8 mouse cellular contexts compared by ENCODE assay signal in the genomic region with DNA sequence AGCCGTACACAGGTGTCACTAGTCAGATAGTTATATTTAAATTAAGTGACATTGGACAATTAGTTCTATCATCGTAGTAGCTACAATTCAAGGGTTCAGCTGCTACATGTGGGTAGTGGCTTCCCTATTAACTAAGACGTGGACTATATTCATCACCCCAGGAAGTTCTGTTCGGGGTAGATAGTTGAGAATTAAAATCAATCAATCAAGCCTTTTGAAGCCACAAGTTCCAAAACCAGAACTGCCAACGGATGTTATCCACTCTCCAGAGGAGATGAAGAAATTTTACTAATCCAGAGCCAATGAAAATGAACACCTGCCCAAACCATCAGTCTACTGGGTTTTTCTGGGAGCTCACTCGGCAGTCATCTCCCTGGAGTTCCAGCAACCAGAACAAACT.
A peak's percentile ranks its signal among the peaks of the same experiment; 100 is the strongest.
DNase-seq lines count a peak whose midpoint lies in the region; ATAC-seq lines count a peak whose summit lies in the region.

No protein-coding gene starts in this region.

- H3K9ac ChIP-seq in kidney, embryonic 15.5 days, result 0 out of 2 replicates have a peak overlapping the region, but pooled peaks have one; percentile 63
- H3K9ac ChIP-seq in hindbrain, embryonic 16.5 days (ENCODE audit: low read depth, low read length), result peak overlapping the region; percentile 90
- peak overlapping the region; percentile 90 for H3K9ac ChIP-seq in midbrain, embryonic 16.5 days (ENCODE audit: low read depth, low read length)

- peaks cover 6% of the 10 kb centered on the region; the same call in 1 of the 2 replicates for H3K27me3 ChIP-seq in kidney, embryonic 15.5 days
- H3K27me3 ChIP-seq in hindbrain, embryonic 16.5 days (replicated peaks; ENCODE audit: control insufficient read depth, insufficient read depth, low read length), result no peaks in the 10 kb centered on the region
- H3K27me3 ChIP-seq in midbrain, embryonic 16.5 days (ENCODE audit: control insufficient read depth, insufficient read depth, low read depth, low read length), result no peaks in the 10 kb centered on the region

- peak overlapping the region; percentile 84 for H3K4me2 ChIP-seq in kidney, embryonic 15.5 days
- peak overlapping the region; percentile 83 for H3K4me2 ChIP-seq in hindbrain, embryonic 16.5 days (ENCODE audit: low read length)
- peak overlapping the region; percentile 64 for H3K4me2 ChIP-seq in midbrain, embryonic 16.5 days (ENCODE audit: low read length)

- H3K36me3 ChIP-seq in kidney, embryonic 15.5 days, result no peaks in the 10 kb centered on the region
- no peaks in the 10 kb centered on the region for H3K36me3 ChIP-seq in hindbrain, embryonic 16.5 days (ENCODE audit: control insufficient read depth, insufficient read depth, low read length)
- no peaks in the 10 kb centered on the region for H3K36me3 ChIP-seq in midbrain, embryonic 16.5 days (ENCODE audit: control insufficient read depth, insufficient read depth, low read length)

- WGBS in kidney, embryonic 15.5 days, result 48% methylated on average over 6 of the region's 6 CpGs
- WGBS in hindbrain, embryonic 16.5 days, result 47% methylated on average over 6 of the region's 6 CpGs
- 42% methylated on average over 6 of the region's 6 CpGs for WGBS in midbrain, embryonic 16.5 days

- no peak for DNase-seq in kidney, postnatal 4 days
- no peak for DNase-seq in layer of hippocampus, adult 11-12 months (ENCODE audit: low spot score)
- no peak for DNase-seq in right cerebral cortex, postnatal 4 days
- DNase-seq in left cerebral cortex, adult 18-20 months (ENCODE audit: low spot score in 2 of 2), result no peak

- peaks cover 9% of the 10 kb centered on the region for H3K4me1 ChIP-seq in kidney, embryonic 15.5 days
- peaks cover 8% of the 10 kb centered on the region; the same call in 1 of the 2 replicates for H3K4me1 ChIP-seq in brown adipose tissue, adult 24 weeks (ENCODE audit: control insufficient read depth, insufficient read depth, insufficient read length, low read length)
- peaks cover 11% of the 10 kb centered on the region for H3K4me1 ChIP-seq in hindbrain, embryonic 16.5 days (ENCODE audit: control insufficient read depth, insufficient read depth, low read depth, low read length)
- peaks cover 16% of the 10 kb centered on the region for H3K4me1 ChIP-seq in midbrain, embryonic 16.5 days (ENCODE audit: control insufficient read depth, insufficient read depth, low read length)

- ATAC-seq in kidney, embryonic 15.5 days (replicated peaks; ENCODE audit: low FRiP score), result no peak
- ATAC-seq in hindbrain, embryonic 16.5 days, result peak; percentile 7; the same call in 1 of the 2 replicates
- ATAC-seq in midbrain, embryonic 16.5 days, result peak; percentile 7; the same call in 1 of the 2 replicates

- H3K9me3 ChIP-seq in kidney, embryonic 15.5 days (replicated peaks), result no peaks in the 10 kb centered on the region
- H3K9me3 ChIP-seq in hindbrain, embryonic 16.5 days (ENCODE audit: control insufficient read depth, low read length), result no peaks in the 10 kb centered on the region; the same call in 1 of the 2 replicates
- no peaks in the 10 kb centered on the region for H3K9me3 ChIP-seq in midbrain, embryonic 16.5 days (replicated peaks; ENCODE audit: control insufficient read depth, low read length, poor library complexity, severe bottlenecking)

- H3K4me3 ChIP-seq in kidney, embryonic 15.5 days (replicated peaks), result peak overlapping the region; percentile 72
- H3K4me3 ChIP-seq in brown adipose tissue, adult 24 weeks (ENCODE audit: insufficient read depth, low read depth, low read length), result peak overlapping the region; percentile 89
- peak overlapping the region; percentile 92 for H3K4me3 ChIP-seq in hindbrain, embryonic 16.5 days (ENCODE audit: low read length)
- H3K4me3 ChIP-seq in midbrain, embryonic 16.5 days (ENCODE audit: low read depth, low read length), result peak overlapping the region; percentile 98

- no peak overlapping the region for H3K27ac ChIP-seq in kidney, embryonic 15.5 days
- no peak overlapping the region for H3K27ac ChIP-seq in brown adipose tissue, adult 24 weeks (replicated peaks; ENCODE audit: low read depth, low read length)
- peak overlapping the region; percentile 48; the same call in 1 of the 2 replicates for H3K27ac ChIP-seq in hindbrain, embryonic 16.5 days (ENCODE audit: low read depth, low read length)
- peak overlapping the region; percentile 81 for H3K27ac ChIP-seq in midbrain, embryonic 16.5 days (ENCODE audit: low read length)

Comparison
In these comparisons a context has a peak if more than half of its experiments do, and no peak if none do; other contexts are left out.
1. H3K27ac ChIP-seq: peak in hindbrain, embryonic 16.5 days (single experiment) and midbrain, embryonic 16.5 days (single experiment); none in kidney, embryonic 15.5 days (single experiment) and brown adipose tissue, adult 24 weeks (single experiment).
2. Peak in every context shown above with its lines, with median percentiles within 50 percentile points of each other: H3K4me2 ChIP-seq, H3K4me3 ChIP-seq and H3K9ac ChIP-seq.